Mouse (Mus musculus) kidney, postnatal 10 days (tissue): Measurements from ENCODE around the gene Ramp1.
A peak's percentile ranks its signal among the peaks of the same experiment; 100 is the strongest.

Experiments used
- DNase-seq: peaks from one replicate; pipeline ENCODE4 v3.0.0; 2021; ENCODE audit warnings: mixed read lengths

The Ramp1 gene

DNA sequence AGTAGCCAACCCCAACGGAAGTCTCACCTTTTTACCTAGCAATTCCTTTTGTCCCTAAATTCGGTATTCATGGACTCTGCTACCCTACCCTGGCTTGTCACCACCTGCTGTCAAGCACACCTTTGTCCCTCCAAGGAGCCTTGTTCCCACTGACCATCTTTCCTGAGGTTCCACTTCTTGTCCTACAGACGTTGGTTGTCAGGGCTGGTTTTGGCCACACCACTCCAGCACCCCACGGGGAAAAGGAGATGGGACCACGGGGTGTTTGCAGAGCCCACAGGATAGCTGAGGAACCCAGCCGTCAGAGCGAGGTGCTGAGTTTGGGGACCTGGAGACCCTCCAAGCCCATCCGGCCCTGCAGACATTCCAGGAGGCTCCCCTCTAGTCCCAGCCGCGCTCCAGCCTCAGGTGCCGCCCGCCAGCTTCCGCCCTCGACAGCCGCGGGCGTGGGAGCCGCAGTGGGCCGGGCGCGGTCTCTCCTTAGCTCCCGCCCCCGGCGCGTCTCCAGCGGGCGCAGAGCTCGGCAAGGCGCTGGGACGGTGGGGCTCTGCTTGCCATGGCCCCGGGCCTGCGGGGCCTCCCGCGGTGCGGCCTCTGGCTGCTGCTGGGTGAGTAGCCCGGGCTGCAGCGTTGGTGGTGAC, at the start of gene Ramp1:
Gene Ramp1 (plus strand): TSS at position 290 of the 641 bp plus-strand sequence.
- peak; percentile 64 for DNase-seq

DNA sequence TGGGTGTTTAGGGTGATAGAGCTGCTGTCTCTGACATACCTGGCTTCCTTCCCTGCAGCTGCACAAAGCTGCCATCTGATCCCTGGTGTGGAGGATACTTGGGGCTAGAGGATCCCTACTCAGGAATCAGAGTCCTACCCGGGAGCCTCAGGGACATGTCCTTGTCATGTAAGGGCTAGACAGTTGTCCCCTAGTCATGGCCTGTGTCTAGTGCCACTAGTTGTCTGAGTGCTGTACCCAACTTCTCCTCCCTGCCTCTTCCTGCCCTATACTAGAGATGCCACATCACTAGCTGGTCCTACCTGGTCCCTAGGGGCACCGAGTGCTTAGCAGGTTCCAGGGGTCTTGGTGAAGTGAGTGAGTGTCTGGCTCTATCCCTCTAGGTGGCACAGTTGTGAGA, 42.6 kb upstream of the Ramp1 start:
- DNase-seq = no peak

DNA sequence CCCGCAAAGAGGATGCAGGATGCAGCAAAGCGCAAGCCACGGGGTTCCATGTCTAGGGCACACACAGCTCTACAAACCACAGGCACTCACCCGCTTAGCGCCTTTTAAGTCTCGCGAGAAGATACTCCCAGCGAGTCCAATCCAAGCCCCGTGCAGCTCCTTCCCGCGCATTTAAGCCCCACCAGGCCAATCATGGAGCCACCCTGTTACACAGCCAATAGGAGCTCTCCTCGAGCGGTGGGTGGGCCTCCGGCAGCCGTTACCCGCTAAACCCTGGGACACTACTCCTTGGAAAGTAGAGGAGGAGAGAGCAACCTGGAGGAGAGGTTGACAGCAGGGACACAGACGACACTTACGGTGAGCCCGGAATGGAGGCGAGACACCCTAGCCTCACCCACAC, 34.8 kb upstream of the Ramp1 start, which contains the start of gene Rbm44:
Gene Rbm44 (plus strand): TSS at position 277 of the 400 bp plus-strand sequence.
- no peak for DNase-seq

DNA sequence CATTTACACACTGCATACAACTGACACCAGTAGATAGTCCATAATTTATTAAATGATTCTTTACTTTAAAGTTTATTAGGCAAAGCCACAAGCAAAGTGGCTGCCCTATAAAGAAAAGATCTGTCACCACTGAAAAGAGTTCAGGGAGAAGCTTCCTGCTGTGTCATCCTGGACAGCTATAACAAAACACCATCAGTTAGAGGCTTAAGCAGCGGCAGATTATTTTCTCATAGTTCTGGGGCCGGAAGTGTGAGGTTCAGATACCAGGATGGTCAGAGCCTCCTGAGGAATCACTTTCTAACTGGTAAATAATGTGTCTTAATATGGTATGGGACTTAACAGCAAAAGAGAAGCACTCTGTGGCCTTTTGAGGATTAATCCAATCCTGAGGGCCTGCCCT, 28.1 kb upstream of the Ramp1 start:
- no peak for DNase-seq

DNA sequence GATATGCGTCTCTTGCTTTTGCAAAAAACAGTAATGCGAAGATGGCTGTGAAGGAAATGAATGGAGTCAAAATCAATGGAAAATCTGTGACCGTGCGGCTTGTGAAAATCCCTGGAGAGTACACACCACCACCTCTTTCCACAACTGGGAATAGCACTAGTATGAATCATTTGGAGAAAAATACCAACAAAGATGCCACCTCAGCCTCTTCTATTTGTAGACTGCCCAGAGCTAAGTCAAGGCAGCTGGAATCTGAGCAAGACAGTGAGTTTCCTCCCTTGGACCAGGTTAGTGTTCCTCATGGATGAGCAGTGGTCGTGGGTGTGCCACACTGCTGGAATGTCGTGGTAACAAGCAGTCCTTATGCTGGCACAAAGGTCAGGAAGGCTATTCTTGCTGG, 12.8 kb upstream of the Ramp1 start:
- no peak for DNase-seq

DNA sequence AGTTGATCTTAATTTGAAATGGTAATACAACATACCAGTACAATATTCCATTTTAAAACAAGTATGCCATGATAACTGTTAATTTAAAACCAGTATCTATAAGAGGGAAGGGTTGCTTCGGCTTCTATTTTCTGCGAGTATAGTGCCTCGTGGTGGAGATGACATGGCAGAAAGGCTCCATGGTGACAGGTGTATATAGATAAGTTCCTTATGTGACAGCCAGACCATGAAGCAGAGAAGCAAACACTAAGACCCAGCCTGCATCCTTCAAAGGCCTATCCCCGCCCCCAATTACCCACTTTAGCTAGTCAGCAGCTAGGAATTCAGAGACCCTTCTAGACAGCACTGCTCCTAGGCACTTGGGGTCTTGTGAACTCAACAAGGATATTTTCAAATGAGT, 10.5 kb upstream of the Ramp1 start:
- DNase-seq = no peak

DNA sequence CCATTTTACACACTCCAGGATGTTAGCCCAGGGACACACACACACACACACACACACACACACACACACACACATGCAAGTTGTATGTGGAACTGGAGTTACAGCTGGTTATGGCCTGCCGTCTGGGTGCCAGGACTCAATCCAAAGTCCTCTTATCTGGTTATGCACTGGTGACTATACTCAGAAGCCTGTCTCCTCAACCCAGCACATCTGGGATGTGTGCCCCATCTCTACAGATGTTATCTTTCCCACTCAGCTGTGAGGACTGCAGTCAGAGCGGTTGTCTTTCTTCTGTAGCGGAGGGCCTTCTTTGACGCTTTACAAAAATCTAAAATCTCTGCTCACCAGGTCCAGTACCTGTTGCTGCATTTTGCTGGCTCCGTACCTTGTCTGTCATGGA, 4.8 kb upstream of the Ramp1 start:
- no peak for DNase-seq

DNA sequence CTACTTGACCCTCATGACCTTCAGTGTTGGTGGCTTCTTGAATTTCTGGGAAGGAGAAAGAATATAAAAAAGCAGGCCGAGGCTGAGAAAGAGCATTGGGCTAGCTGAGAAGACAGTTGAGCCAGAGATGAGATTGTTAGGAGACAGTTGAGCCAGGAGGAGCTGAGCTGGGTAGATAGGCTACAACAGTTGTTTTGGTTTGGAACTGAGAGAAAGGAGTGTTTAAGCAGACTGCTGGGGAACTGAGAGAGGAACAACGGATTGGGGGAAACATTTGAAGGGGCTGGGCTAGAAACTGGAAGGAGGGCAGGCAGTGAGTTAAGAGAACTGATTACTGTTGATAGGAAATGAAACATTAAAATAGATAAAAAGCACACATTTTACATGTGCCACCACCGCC, 3.6 kb upstream of the Ramp1 start:
- DNase-seq = no peak

DNA sequence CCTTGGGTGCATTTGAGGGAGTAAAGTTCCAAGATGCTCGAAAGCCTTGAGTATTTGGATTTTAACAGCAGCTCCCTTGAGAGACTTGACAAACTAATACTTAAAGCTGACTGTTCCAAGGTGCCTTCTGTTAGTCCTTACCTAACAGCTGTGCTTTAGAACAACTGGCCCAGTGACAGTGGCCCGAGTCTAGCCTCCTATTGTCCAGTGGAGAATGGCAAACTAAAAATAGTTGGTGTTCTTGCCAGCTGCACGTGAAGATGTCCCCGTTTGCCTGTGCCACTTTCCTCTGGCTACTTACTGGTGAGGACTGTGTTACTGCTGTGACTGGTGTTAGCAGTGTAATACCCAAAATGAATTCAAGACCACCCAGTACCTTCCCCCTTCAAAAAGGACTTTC, 2.8 kb upstream of the Ramp1 start:
- DNase-seq = no peak

DNA sequence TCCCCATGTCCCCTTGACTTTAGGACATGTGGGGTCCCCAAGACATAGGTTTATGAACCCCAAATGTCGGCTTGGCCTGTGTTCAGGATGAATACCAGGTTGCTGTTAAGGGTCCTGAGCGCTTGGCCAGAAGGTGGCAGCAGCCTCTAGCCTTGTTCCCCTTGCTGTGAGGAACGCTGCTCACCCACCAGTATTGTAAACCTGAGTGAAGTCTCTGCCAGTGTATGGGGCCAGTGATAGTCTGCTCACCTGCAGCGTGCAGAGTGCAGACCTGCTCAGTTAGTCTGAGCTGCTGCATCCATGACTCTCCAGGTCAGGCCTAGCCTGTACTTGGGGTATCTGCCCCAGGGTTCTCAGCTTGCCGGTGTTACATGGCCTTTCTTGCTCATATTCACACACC, 536 bp upstream of the Ramp1 start:
- peak; percentile 82 for DNase-seq

DNA sequence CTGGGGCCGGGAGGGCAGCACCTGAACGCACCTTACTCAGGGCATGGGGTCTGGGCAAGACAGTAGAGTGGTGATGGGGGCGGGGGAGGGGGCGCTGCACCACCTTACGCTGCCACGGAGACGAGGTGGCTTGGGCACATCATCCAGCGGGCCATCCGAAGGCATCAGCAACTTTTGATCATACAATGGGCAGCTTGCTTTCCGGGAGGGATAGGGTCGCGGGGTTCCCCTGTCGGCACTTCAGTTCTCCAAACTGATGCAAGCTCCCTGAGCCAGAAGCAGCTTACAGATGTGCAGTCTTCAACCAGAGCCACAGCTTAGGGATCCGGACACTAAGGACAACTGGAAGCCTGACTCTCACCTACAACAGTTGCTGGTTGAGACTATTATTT, 548 bp downstream of the Ramp1 start:
- no peak for DNase-seq

DNA sequence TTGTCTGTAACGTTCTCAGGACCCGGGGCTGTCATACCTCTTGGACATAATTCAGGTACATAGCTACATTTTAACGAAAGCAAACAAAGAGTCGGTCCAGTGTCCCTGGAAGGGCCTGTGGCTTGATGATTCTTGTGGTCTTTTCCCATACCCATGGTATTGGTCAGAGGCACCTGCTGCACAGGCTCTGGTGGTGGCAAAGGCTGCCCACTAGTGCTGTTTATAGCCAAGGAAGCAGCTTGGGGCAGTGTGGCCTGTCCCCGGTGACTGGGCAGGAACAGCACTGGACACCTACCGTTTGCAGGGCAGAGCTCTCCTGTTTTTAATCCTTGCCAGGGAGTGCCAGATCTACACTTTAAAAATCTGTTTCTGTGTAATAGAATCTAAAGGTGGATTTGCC, 1.1 kb downstream of the Ramp1 start:
- DNase-seq = no peak

DNA sequence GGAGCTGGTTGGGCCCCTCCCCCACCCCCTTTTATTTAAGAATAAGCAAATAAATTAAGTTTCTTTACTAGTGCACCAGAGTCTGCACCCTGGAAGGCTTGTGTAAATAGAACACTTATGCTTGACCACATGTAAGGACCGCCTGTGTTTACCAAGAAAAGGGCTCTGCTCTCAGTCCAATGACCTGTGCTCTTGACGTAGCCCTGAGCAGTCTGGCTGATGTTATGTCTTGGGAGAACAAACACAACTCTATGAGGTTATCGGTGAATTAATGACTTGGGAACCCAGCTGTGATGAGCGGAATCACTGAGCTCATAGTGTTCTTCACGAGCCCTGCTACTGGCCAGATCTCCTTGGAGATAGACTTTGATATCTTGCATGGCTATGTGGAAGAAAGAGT, 1.6 kb downstream of the Ramp1 start:
- DNase-seq = peak; percentile 23

DNA sequence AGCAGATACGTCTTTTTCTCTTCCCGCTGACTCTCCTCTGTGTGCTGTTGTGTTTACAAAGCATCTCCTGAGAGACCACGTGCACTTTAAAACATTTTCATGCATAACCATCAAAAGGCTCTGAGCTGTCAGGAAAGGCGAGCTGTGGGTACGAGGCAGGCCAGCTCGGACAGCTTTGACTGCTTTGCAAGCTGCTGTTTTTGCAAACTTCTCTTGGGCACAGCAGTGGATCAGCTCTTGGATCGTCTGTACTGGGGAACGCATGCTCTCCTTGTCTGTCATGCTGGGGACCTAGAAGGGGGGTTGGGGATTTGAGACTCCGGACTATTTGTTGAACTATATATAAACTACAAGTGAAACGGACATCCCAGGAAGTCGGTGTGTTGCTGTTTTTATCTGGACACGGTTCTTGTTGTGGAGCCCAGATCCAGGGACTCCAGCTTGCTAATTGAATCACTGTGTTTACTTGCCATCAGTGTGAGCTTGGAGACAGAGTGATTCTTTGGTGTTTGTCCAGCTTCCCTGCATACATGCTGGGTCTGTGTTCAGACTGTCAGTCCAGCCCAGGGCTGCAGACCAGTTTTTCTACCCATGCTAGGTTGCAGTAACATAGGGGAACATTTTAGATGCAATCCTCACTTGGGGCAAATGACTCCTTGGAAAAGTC, 2.3 kb downstream of the Ramp1 start:
- DNase-seq = no peak

DNA sequence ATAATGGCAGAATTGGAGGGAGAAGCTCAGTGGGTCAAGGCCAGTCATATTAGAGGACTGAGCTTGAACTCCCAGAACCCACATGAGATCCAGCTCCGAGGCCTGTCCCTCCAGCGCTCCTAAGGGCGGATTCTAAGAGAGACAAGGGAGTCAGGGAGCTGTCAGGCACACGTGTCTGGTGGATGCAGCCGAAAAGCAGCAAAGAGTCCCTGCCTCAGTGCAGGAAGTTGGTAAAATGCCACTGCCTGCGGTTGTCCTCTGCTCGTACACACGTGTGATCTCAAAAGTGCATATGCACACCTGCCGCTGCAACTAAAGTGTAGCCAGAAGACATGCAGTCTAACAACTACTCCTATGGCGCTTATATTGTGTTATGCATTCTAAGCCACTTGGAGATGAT, 3.7 kb downstream of the Ramp1 start:
- no peak for DNase-seq

DNA sequence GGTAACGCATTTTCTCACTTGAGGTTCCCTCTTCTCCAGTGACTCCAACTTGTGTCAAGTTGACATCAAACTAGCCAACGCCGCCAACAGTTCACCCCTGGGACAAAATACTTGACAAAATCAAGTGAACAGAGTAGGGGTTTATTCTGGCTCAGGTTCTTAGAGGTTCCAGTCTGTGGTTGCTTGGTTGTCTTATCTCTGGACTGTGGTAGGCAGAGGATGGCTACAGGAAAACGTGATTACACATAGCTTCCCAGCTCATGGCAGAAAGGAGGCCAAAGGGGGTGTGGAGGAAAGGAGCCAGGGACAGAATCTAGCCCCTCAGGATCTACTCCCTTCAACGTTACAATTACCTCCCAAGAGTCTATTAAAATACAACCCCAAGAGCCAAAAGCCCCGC, 7.1 kb downstream of the Ramp1 start:
- no peak for DNase-seq

DNA sequence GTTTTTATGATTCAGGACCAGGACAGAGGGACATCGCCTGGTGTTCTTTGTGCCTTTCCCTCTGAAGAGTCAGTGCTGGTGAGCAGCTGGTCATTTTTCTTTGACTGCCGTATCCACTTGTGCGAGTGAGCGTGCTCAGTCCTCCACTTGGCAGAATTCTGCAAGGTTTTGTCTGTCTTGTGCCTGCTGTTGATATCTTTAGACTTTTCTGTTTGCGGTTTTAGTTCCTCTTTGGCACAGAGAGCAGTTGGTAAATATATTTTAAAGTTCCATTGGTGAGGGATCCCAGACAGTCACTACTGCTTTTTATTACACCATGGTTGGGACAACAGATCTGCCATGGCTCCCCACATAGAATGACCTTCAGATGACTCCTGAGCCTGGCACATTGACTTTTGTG, 7.7 kb downstream of the Ramp1 start:
- no peak for DNase-seq

DNA sequence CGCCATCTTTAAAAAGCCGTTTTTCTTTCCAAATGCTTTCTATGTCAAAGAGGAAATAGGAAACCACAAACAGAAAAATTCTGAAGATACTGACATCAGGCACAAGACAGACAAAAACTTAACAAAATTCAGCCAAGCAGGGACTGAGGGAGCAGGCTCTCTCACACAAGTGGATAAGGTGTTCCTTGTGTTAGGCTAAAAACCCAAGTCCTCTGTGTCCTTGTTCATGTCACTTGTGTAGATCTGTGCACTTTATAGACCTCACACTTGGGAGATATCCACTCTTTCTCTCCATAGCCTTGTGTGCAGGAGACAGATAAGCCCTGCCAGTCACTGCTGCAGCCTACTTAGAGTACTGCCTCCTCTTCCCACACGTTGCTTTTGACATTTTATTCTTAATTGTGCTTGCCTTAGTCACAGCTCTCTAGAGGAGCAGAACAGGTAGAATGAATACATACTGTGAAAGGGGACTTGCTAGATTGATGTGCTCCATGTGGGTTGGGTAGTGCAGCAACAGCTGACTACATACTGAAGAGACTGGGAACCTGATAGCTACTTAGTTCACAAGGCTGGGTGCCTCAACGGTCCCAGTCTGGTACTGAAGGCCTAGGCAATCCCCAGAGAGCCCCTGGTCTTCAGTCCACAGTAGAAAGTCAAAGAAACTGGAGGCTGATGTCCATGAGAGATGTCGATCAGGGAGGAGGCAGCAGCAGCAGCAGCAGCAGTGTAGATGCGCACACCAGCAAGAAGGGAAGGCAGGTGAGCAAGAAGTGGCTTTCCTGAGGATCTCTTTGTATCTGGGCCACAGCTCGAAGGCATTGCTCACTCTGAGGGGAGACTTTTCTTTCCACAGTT, 8.4 kb downstream of the Ramp1 start:
- no peak for DNase-seq

DNA sequence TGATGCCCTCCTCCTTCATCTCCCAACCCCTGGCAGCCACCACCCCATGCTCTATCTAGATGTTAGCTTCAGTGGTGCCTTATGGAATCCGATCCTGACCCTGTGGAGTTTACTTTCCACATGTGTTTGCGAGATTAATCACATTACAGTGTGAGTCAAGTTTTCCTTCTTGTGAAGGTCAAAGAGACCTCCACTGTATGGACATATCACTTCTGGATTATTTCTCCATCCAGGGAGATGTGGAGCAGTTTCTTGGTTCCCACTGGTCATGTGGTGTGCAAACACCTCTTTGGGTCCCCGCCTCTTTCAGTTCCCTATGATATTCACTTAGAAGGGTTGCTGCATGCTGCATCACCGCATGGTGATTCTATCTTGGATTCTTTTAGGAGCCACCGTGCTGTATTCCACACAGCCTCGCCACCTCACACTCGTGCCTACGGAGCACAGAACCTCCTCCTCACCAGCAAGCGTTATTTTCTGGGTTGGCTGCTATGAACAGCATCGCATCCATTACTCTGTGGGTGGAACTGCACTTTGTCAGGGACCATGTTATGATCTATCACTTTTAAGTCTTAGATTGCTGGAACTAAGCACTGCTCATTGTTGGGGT, 9.3 kb downstream of the Ramp1 start:
- no peak for DNase-seq

DNA sequence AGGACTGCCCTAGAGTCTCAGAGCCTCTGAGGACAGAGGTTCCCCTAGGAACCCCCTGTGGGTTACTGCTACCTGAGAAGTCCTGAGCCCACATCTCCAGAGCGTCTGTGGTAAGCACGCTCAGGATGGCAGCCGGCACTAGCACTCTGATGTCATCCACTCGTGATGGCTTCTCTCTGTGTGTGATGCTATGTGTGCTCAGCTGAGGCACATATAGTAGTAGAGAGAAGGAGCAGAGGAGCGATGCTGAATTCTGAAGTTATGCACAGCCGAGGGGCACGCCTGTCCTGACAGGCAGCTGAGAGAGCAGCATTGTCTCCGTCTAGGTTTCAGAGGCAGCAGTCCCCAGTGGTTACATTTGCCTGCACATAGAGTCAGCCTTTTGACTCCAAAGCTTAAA, 12.6 kb downstream of the Ramp1 start:
- no peak for DNase-seq

DNA sequence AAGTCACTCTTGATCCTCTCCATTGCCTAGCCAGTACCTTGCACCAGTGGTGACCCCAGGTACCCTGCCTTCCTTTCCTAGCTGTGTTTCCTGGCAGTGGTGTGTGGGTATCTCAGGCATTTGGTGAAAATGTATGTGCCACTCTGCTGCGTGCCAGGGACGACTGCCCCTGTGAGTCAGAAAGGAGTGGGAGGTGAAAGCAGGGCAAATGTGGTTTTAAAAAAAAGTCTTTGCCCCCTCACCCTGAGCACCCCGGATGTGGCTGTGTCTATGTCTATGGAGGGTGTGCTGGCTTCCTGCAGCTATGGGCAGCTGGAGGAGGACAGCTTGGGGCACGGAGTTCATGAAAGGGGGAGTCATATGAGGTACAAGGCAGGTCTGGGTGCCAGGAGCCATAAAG, 13.6 kb downstream of the Ramp1 start:
- no peak for DNase-seq

DNA sequence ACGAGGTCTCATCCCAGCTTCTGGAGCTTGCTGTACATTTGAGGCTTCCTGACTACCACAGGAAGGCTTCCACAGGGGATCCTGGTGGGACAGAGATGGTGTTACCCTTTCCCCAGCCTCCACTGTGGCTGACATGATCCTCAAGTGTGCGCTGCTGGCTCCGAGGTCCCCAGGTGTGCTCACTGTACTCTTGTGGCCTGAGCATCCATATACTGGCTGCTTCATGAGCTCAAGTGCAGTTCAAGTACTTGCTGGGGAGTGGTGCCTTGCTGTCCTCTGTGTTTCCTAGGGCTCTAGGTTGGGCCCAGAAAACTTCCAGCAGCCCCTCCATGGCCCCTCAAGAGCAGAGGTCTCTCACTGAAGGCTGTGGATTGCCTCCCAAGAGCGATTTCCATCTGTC, 14.1 kb downstream of the Ramp1 start:
- DNase-seq = no peak

DNA sequence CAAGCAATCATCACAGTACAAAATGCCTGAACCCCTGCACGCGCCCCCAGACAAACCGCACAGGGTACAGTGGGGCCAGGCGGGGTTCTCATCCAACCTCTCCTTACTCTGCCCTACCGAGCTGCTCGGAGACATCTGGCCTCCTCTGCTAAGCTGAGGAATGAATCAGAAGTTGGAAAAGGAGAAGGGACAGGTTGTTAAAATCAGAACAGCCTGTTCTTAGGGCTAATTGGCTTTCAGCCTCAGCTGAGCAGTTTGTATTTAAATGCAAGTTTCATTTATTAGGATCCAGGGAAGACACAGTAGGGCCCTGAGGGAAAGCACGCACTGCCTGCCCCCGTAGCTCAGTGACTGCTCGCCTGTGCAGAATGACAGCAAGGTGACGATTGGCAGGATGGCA, 20.2 kb downstream of the Ramp1 start:
- no peak for DNase-seq

DNA sequence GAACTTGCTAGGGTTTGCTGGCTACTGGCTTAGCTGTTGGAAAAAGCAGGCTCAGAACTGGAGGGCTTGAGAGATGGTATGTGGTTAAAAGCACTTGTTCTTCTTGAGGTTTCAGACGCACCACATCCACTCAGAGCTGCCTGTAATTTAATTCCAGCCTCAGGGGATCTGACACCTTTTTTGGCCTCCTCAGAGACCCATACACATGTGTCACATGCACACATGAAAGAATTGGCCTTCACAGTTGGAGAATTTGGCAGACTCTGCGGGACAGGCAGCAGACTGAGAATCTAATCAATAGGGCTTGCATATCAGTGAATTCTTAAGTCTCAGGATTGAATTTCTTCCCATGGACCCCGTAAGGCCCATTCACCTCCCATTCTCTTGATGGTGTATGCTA, 21.5 kb downstream of the Ramp1 start:
- no peak for DNase-seq
